Mouse (Mus musculus) liver, adult (tissue): Measurements from ENCODE around the gene Ndufs6.

Experiments used
- GATA4 ChIP-seq: IDR thresholded peaks from 2 replicates; pipeline ENCODE4 v1.6.1; 2014; ENCODE audit warnings: mild to moderate bottlenecking, low read length; ENCODE audit not compliant: insufficient replicate concordance

The Ndufs6 gene

DNA sequence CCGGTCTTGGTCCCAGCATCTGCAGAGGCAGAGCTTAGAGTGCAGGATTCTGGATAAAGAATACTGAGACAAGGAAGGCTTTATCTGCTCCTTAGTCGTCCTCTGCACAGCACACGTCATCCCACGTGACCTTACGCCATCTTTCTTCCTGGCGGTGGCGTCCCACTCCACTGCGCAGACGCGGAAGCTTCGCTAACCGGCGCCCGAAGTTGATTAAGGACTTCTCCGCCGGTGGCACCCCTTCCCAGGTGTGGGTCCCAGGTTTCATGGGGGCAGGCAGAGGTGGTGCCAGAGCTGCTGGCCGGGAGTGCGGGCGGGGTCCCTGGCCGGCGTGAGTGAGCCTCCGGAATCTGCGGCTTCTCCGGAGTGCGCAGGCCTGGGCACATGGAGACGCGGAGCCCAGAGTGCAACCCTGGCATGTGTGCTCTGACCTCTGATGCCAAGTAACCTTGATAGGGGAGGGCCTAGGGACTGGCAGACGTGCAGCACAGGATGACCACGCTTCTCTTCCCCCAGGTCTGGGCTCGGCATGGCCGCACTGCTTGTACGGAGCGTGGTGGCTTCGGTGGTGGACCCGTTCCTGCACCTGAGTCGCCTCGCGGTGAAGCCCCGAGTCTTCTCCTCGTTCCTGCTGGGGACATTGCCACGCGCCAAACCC, 2.6 kb upstream of the Ndufs6 start:
- TF ChIP-seq GATA4: peak; percentile 52; the same call in 1 of the 2 replicates

DNA sequence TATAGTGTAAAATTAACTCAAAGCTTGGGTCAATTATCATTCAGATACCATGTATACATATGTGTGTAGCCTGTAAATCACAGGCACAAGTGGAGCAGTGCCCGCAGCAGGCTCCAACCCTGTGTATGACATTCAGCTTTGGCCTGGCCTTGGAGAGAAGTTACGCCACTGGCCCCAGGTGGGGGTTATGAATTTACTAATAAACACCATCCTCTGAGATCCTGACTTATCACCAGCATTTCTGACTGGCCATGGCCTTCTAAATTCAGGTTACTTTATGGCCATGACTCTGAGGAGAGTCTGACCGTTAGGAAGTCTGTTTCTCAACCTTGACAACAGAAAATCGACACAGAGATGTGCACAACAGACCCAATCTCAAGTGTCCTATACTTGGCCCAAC, 4.9 kb downstream of the Ndufs6 start:
- TF ChIP-seq GATA4: no peak

DNA sequence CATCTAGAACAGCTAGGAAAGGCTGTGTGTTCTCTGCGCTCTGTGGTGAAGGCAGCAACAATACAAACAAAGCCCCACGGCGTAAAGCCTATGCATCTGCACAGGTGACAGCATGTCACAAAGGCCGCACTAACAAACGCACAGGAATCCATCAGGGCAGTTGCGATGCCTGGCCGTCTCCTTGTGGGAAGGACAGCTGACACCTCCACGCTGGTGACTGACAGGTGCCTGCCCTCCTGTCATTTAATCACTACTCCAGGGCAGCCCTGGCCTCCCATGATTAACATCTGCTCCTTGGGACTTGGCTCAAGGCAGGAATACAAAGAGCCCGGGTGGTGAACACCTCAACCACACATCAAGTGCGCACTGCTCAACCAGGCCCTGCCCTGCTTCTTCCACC, 5.7 kb downstream of the Ndufs6 start:
- no peak for TF ChIP-seq GATA4

DNA sequence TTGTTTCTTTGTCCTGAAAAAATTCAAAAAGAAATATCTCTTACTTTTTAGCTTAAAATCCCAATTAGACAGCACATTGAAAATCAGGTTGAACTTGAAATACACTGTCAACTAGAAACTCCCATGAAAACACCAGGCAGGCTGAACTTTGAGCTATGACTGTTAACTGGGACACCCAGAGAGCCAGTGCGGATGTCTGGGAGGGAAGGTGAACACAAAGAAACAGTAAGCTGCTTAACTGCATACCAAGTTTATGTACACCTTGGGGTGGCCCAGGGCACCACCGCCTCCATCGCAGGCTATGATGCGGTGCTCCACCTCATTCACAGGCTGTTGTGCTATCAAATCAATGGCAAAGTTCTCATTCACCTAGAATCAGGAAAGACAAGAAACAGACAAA, 8.3 kb downstream of the Ndufs6 start:
- no peak for TF ChIP-seq GATA4

DNA sequence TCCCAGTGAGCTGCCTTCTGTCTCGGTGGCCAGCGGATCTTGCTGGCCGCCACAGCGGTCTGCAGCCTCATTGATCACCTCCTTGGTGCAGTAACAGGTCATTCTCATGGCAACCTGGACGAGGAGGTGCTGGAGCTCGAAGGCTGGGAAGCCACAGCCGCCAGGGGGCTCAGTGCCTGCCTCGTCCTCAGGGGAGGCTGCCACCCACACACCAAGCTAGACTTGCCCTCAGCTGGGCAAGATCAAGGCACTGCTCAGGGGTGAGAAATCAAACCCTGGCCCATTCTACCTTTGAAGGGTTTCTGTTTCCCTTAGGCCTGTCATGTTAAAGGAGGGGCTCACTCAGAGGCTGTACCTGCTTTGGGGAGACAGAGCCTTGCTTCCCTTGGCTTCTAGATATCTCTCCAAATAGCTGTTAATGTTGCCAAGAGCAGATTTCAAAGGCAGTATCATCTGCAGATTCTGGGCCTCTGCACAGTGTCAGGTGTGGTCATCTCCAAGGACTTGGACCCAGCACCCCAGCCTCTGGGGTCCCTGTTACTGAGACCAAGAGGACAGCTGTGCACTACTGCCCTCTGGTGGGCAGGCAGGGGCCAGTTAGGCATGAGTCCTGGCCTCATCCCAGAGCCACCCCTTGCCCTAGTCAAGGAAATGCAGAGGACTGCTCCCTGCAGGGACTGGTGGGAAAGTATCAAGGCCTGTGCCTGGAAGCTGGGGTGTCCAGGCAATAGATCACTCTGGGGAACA, 18.0 kb downstream of the Ndufs6 start:
- TF ChIP-seq GATA4: no peak

DNA sequence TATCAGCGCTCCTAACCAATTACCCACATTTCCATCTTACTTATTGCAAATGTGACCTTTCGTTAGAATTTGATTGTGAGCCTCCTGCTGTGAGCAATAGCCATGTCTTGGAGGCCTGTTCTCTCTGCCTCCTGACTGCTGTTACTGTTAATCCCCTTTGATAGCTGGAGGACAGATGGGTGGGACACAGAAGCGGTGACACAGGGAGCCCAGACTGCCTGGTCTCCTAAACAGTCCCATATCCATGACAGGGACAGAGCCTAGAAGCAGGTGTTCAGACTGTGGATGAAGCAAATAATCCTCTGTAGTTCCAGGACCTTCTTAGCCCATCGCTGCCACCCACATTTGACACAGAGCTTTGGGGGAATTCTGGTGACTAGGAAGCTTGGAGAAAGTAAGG, 21.9 kb downstream of the Ndufs6 start:
- no peak for TF ChIP-seq GATA4

DNA sequence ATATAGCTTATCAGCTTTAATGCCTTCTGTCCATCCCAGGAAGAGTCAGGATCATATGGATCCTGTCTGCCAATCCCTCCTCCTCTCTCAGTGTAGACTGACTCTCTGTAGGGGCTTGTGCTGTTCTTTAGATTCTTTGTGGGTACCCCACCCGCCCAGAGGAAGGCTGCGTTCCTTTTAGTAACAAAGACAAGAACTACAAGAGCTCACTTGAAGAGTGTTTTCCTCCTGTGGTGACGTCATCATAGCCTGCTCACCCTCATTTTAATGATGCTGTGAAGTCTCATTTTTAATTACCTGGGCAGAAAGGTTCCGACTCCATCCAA, 22.3 kb downstream of the Ndufs6 start:
- TF ChIP-seq GATA4: no peak

DNA sequence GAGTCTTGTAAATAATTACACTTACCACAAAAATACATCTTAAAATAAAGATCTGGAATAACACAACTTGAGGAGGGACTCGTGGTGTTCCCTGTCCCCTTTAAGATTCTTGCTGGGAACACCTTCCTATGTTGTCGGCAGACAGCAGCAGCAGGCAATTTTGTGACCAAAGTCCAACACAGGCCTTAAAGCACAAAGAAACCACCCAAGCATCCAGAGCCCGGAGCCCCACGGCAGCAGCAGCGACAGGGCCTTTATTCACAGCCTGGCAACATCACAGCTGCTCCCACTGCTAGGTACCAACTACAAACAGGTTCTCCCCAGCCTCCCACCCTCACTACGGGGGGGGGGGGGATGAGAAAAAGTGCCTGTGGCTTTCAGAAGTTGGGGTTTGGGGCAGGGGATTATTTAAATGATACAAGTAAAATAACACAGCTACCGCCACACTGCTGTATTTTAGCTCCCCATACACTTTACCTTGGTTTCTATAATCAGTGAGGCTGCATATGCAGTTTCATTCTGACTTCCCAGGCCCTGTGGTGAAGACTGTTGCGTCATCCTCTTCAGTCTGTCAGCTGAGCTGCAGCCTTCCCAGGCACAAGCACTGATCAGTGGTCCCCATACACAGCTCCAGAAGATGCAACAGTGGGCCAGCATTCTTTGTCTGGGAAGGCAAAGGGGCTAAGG, 22.8 kb downstream of the Ndufs6 start:
- no peak for TF ChIP-seq GATA4

DNA sequence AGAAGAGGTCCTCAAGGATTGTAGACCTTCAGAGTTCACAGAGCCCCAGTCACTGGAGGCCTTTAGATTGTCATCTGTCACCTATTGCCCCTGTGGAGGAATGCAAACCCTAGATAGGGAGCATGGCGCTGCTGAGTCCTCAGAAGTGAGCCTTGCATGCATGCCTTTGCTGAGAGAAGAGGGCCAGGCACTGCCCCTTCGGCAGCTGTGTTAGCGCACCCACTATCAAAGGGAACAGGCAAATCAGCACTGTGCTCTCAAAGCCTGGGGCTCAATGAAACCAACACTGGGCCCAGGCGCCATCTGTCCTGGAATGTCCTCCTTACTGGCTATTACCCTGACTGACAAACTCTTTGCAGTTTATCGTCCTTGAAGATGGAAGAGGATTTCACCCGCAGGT, 23.6 kb downstream of the Ndufs6 start:
- TF ChIP-seq GATA4: no peak

DNA sequence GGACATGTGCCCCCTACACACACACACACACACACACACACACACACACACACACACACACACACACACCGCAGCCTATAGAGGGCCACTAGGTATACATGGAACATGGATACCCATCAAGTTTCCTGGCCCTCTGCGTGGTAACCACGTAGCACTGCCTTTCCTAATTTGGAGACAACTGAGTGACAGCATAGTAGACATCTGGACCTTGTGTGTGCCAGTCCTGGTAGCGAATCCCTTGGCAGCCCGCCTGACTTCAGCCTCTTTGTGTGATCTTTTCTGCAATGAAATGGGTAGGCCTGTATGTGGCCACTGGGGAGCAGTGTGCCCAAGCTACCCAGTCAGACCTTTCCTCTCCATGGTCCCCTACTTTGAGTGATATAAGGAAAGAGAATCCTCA, 29.0 kb downstream of the Ndufs6 start:
- TF ChIP-seq GATA4: no peak

DNA sequence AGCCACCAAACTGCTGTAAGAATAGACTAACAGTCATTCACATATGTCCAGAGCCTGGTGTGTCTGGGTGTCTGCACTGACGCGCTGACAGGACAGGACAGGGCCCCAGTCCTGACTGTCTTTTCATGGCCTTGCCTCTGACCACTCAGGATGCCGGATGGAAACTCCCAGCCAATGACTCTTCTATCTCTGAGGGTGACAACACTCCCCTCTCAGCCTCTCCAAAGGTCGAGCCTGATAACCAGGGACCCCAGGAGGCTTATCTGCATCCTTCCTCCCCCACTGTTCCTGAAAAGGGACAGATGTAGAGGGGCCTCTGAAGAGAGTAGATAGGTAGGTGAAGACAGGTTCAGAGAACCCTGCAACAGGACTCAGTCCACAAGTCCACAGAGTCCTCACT, 29.6 kb downstream of the Ndufs6 start:
- no peak for TF ChIP-seq GATA4

DNA sequence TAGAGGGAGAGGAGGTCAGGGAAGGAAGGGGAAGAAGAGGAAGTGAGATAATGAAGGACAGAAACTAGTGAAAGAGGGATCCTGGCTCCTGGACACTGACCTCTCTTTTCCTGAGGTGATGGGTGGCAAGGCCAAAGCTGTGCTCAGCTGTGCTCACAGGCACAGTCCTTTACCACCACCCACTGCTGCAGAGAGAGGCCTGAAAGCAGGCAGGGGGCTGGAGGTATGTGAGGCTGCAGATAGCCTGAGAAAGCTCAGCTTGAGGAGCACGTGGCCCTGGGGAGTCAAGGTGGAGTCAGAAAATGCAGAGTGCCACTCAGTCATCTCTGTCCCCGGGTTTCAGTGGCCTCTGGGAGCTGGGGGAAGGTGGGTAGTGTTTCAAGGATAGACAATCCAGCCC, 37.2 kb downstream of the Ndufs6 start:
- TF ChIP-seq GATA4: no peak

DNA sequence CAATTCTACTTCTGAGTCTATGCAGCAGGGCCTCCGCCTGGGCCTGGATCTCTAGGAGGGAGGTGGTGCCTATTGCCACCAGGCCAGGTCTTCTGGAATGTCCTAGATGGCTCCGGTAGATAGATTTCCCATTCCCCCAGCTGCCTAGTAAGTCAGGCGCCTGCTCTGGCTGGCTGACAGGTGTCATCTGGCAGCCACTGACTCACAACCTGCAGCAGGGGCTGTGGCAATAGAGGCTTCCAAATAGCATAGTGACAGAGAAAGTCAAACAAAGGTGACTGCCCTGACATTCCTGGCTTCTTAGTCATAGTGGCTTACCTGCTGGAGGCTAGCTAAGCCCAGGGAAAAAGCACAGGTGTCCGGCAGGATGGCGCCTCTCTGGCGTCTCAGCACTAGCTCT, 38.1 kb downstream of the Ndufs6 start:
- TF ChIP-seq GATA4: no peak

DNA sequence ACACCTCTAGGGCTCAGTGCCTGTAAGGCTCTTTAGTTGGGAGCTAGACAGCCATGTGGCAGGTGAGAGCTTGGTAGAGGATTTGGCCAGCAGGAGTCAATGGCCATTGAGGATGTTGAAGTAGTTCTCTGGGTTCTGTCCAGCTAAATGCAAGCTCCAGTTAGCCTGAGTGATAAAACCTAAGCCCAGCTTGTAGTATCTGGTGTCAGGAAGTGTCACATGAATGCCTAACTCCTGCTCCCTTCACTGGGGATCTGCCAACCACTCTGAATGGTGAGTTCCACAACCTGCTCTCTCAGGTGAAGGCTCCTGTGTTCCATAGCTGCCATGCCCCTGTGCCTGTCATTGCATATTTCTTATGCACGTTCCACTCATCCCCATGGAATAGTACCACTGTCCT, 44.8 kb downstream of the Ndufs6 start:
- no peak for TF ChIP-seq GATA4

DNA sequence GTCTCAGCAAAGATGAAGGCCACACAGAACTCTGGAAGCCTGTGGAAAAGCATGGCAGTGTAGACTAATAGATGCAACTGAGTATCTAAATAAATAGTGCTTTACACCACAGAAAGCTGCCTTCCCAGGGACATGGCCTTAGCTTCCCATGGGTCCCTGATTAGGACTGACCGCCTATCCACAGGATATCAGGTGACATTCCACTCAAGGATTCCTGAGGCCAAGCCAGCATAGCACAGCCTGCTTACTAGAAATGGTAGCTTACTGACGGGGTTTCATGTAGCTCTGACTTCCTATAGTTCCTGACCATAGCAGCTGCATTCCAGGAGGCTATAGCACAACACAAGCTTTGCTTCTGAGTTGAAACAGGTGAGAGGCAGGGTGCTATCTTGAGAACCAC, 45.9 kb downstream of the Ndufs6 start:
- TF ChIP-seq GATA4: no peak

DNA sequence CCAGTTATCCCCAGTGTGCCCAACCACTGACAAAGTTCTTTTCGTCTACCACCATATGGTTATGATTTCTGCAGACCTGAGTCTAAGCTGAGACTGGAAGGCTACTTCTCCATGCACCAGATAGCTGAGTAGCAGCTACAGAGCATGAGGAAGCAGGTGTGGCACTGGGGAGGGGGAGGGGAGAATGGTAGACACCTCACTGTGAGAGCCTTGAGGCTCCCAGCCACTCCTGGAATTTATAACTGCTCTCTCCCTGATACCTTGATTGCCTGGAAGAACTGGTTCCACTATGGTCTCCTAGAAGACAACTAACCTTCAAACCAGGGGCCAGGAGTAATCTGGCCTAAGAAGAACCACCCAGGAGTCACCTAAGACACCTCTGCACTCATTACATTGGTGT, 49.1 kb downstream of the Ndufs6 start:
- no peak for TF ChIP-seq GATA4
